Mouse (Mus musculus) heart, adult 2 months (tissue): ENCODE results near the gene Dennd2c.

Source experiments
- CTCF ChIP-seq: fragments of 200-600 bp; IDR thresholded peaks from 2 replicates; pipeline ENCODE4 v1.8.1; 2022; ENCODE audit warnings: antibody characterized with exemption, mild to moderate bottlenecking, moderate library complexity
- EP300 ChIP-seq: fragments of 200-500 bp; IDR thresholded peaks from 2 replicates; pipeline ENCODE4 v1.6.1; 2011; ENCODE audit warnings: low read depth, low read length, control low read depth; ENCODE audit not compliant: insufficient read depth
- POLR2A ChIP-seq: fragments of 200-500 bp; IDR thresholded peaks from 2 replicates; pipeline ENCODE4 v1.6.1; 2011; ENCODE audit warnings: mild to moderate bottlenecking, low read depth, low read length, control low read depth; ENCODE audit not compliant: insufficient read depth

DNA sequence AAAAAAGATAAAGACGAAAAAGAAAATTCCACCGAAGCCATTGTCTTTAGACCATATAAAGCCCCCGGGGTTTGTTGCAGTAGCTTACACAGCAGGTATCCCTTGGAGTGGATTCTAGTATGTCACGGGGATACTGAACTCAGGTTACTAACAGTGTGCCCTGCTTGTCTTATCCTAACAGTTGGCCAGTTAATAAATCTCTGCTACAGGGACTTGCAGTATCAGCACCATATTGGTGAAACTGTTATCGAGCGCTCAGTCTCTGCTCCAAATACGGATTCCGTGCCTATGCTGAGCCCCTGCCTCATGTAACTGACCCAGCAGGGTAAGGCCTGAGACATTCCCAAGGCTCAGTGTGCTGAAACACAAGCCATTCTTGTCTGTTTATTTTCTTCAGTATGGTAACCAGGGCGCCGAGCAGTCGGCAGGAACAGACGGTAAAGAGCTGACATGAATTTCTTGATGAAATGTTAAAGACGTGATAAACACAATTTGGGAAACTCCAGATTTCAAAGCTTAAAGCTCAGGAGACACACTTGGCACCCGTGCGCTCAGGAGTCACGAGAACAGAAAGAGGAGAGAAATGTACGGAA, 20.4 kb upstream of the Dennd2c start:
- TF ChIP-seq CTCF (no peak), POLR2A (no peak), EP300 (no peak)
